Mouse (Mus musculus) limb, embryonic 14.5 days (tissue): ENCODE measurements around the gene Trappc12. TPM values are rescaled to one million over a fixed set of nuclear protein-coding genes. Genes with fewer than 3 reads are reported as not detected.

Experiments
- ATAC-seq: fragments of 200-750 bp; cut with Nextera tagmentation; 2 replicates; pipeline ENCODE4 v1.8.0; 2017; ENCODE audit warnings: low read depth, moderate number of reproducible peaks, moderate TSS enrichment; ENCODE audit not compliant: low FRiP score
- DNase-seq: peaks from one replicate; pipeline ENCODE4 v3.0.0-alpha.2; 2015; ENCODE audit warnings: low spot score
- H3K27ac ChIP-seq: fragments of 300-500 bp; sonication (generic); replicated peaks from 2 replicates; pipeline ENCODE4 v1.5.1; 2014; ENCODE audit warnings: low read depth, mild to moderate bottlenecking, low read length, moderate library complexity, mixed read lengths
- H3K27me3 ChIP-seq: fragments of 300-500 bp; sonication (generic); 2 replicates; pipeline ENCODE4 v1.6.1; 2014; ENCODE audit warnings: low read length, mixed read lengths; ENCODE audit not compliant: control insufficient read depth, insufficient read depth
- H3K36me3 ChIP-seq: fragments of 300-500 bp; sonication (generic); 2 replicates; pipeline ENCODE4 v1.6.1; 2014; ENCODE audit warnings: mild to moderate bottlenecking, low read length, moderate library complexity, mixed read lengths; ENCODE audit not compliant: control insufficient read depth, insufficient read depth
- H3K4me1 ChIP-seq: fragments of 300-500 bp; sonication (generic); 2 replicates; pipeline ENCODE4 v1.6.1; 2014; ENCODE audit warnings: antibody characterized with exemption, low read length, mixed read lengths; ENCODE audit not compliant: control insufficient read depth, insufficient read depth
- H3K4me2 ChIP-seq: fragments of 300-500 bp; sonication (generic); replicated peaks from 2 replicates; pipeline ENCODE4 v1.6.1; 2014; ENCODE audit warnings: low read depth, mild to moderate bottlenecking, low read length, moderate library complexity; ENCODE audit not compliant: severe bottlenecking
- H3K4me3 ChIP-seq: fragments of 300-500 bp; sonication (generic); replicated peaks from 2 replicates; pipeline ENCODE4 v1.5.1; 2014; ENCODE audit warnings: low read length
- H3K9ac ChIP-seq: fragments of 300-500 bp; sonication (generic); 2 replicates; pipeline ENCODE4 v1.6.1; 2014; ENCODE audit warnings: mild to moderate bottlenecking, low read depth, low read length, moderate library complexity; ENCODE audit not compliant: severe bottlenecking
- H3K9me3 ChIP-seq: fragments of 300-500 bp; sonication (generic); 2 replicates; pipeline ENCODE4 v1.6.1; 2016; ENCODE audit warnings: low read length; ENCODE audit not compliant: control insufficient read depth
- POLR2A ChIP-seq: fragments of 200-500 bp; IDR thresholded peaks from 2 replicates; pipeline ENCODE4 v1.8.0; 2012; ENCODE audit warnings: inconsistent platforms, mild to moderate bottlenecking, moderate library complexity, borderline replicate concordance; ENCODE audit not compliant: insufficient read depth, insufficient read length; ENCODE audit errors: extremely low read depth
- WGBS: fragments of 180-500 bp; shearing (Covaris S2); extraction: QIAGEN DNeasy Blood & Tissue Kit; methylation state at CpG from one replicate; pipeline ENCODE4 v1.1.7; 2014; 5-methylcytosine and 5-hydroxymethylcytosine counted together
- polyA plus RNA-seq, 2 experiments: library from polyadenylated mRNA; depleted of rRNA in 1 of 2; stranded (reverse) in 1 of 2; unstranded in 1 of 2; fragments of >200 nt; fragmentation: Nextera tagmentation in 1 of 2; extraction: Ambion mirVana in 1 of 2; gene quantifications; 2 replicates each; pipeline versions ENCODE4 v1.2.1 to v1.2.3; 2012 to 2014

Trappc12 gene
- polyA plus RNA-seq, 2 experiments: 36.0 to 37.2 TPM

GRCm38 (mm10) chr12:28688996-28689395 lies 61.3 kb downstream of the Trappc12 start:
- Histone ChIP-seq H3K9ac (no peak overlapping the region), H3K36me3 (peaks cover 33% of the 10 kb centered on the region), H3K27me3 (no peaks in the 10 kb centered on the region), H3K4me1 (no peaks in the 10 kb centered on the region), H3K27ac (no peak overlapping the region), H3K9me3 (no peaks in the 10 kb centered on the region), H3K4me2 (no peak overlapping the region), H3K4me3 (no peak overlapping the region)
- WGBS: 88% methylated on average over 6 of the region's 6 CpGs
- no peak for TF ChIP-seq POLR2A
- DNase-seq (no peak), ATAC-seq (no peak)

- Histone ChIP-seq H3K27me3 (no peaks in the 10 kb centered on the region), H3K9ac (no peak overlapping the region), H3K4me3 (no peak overlapping the region), H3K36me3 (peaks cover 35% of the 10 kb centered on the region), H3K4me1 (no peaks in the 10 kb centered on the region), H3K9me3 (no peaks in the 10 kb centered on the region), H3K27ac (no peak overlapping the region), H3K4me2 (no peak overlapping the region)
- DNase-seq (no peak), ATAC-seq (no peak)
- TF ChIP-seq POLR2A: no peak
- 77% methylated on average over 8 of the region's 8 CpGs for WGBS
Observed at GRCm38 (mm10) chr12:28686199-28686879, 63.9 kb downstream of the Trappc12 start.

DNA sequence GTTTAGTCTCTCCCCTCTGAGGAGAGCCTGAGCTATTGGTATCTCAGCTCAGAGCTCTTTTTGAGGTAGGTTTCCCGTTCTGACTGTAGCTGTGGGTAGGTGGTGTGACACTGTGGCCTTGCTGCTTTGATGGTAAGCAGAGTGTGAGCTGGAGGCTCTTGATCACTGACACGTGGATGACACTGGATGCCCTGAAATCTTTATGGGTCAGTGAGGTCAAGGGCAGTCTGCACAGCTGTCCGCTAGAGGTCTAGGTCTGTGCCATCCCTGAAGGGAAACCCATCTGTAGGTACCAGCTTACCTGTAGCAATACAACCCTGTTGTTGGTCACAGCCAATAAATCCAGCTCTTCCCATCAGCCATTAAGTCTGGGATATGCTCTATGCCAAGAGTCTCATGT lies 64.5 kb downstream of the Trappc12 start:
- peaks cover 32% of the 10 kb centered on the region for H3K36me3 ChIP-seq
- H3K4me3 ChIP-seq: no peak overlapping the region
- DNase-seq: no peak
- WGBS: 77% methylated on average over 3 of the region's 3 CpGs
- no peaks in the 10 kb centered on the region for H3K9me3 ChIP-seq
- no peak for TF ChIP-seq POLR2A
- H3K27me3 ChIP-seq: no peaks in the 10 kb centered on the region
- no peak for ATAC-seq
- no peaks in the 10 kb centered on the region for H3K4me1 ChIP-seq
- H3K9ac ChIP-seq: no peak overlapping the region
- H3K27ac ChIP-seq: no peak overlapping the region
- no peak overlapping the region for H3K4me2 ChIP-seq

- WGBS: 86% methylated on average over 1 of the region's 1 CpGs
- no peaks in the 10 kb centered on the region for H3K4me1 ChIP-seq
- no peak overlapping the region for H3K9ac ChIP-seq
- H3K27me3 ChIP-seq: no peaks in the 10 kb centered on the region
- peaks cover 27% of the 10 kb centered on the region for H3K36me3 ChIP-seq
- ATAC-seq: no peak
- TF ChIP-seq POLR2A: no peak
- H3K4me3 ChIP-seq: no peak overlapping the region
- no peak for DNase-seq
- H3K4me2 ChIP-seq: no peak overlapping the region
- no peaks in the 10 kb centered on the region for H3K9me3 ChIP-seq
- no peak overlapping the region for H3K27ac ChIP-seq
Observed at GRCm38 (mm10) chr12:28684674-28685073, 65.6 kb downstream of the Trappc12 start.

GRCm38 (mm10) chr12:28675925-28676209 lies 74.4 kb downstream of the Trappc12 start:
- peaks cover 18% of the 10 kb centered on the region; the same call in 1 of the 2 replicates for H3K36me3 ChIP-seq
- H3K4me2 ChIP-seq: peak overlapping the region; percentile 68
- no peaks in the 10 kb centered on the region for H3K9me3 ChIP-seq
- H3K27ac ChIP-seq: peak overlapping the region; percentile 94
- peak overlapping the region; percentile 67 for H3K9ac ChIP-seq
- TF ChIP-seq POLR2A: no peak
- ATAC-seq: no peak
- peaks cover 9% of the 10 kb centered on the region for H3K4me1 ChIP-seq
- no peaks in the 10 kb centered on the region for H3K27me3 ChIP-seq
- peak overlapping the region; percentile 51 for H3K4me3 ChIP-seq
- no peak for DNase-seq
- 62% methylated on average over 5 of the region's 5 CpGs for WGBS
